Mouse (Mus musculus) hindbrain, embryonic 10.5 days (tissue): ENCODE measurements around the gene Hipk2. TPM values are rescaled to one million over a fixed set of nuclear protein-coding genes. Genes with fewer than 3 reads are reported as not detected.

Experiments used
- DNase-seq: peaks from one replicate; pipeline ENCODE4 v3.0.0-alpha.2; 2017; ENCODE audit warnings: low spot score
- H3K27ac ChIP-seq: fragments of 300-500 bp; sonication (generic); 2 replicates; pipeline ENCODE4 v1.5.1; 2016; ENCODE audit warnings: mild to moderate bottlenecking, moderate library complexity
- H3K27me3 ChIP-seq: fragments of 300-500 bp; sonication (generic); 2 replicates; pipeline ENCODE4 v1.6.1; 2016; ENCODE audit warnings: mild to moderate bottlenecking; ENCODE audit not compliant: poor library complexity, insufficient read depth, severe bottlenecking
- H3K36me3 ChIP-seq: fragments of 300-500 bp; sonication (generic); 2 replicates; pipeline ENCODE4 v1.6.1; 2016; ENCODE audit warnings: mild to moderate bottlenecking, moderate library complexity
- H3K4me1 ChIP-seq: fragments of 300-500 bp; sonication (generic); replicated peaks from 2 replicates; pipeline ENCODE4 v1.6.1; 2016; ENCODE audit warnings: mild to moderate bottlenecking
- H3K4me3 ChIP-seq: fragments of 300-500 bp; sonication (generic); 2 replicates; pipeline ENCODE4 v1.5.1; 2016; ENCODE audit warnings: mild to moderate bottlenecking, moderate library complexity
- H3K9me3 ChIP-seq: fragments of 300-500 bp; sonication (generic); 2 replicates; pipeline ENCODE4 v1.6.1; 2016; ENCODE audit warnings: mild to moderate bottlenecking, moderate library complexity
- WGBS: fragments of 180-500 bp; shearing (Covaris S2); methylation state at CpG from one replicate; pipeline ENCODE4 v1.1.7; 2016; 5-methylcytosine and 5-hydroxymethylcytosine counted together
- polyA plus RNA-seq: library from polyadenylated mRNA; unstranded; fragments of >200 nt; fragmentation: Nextera tagmentation; extraction: Ambion mirVana; gene quantifications from 2 replicates; pipeline ENCODE4 v1.2.1, GENCODE M21; 2016

Hipk2 gene
- polyA plus RNA-seq, 1 experiment from 2014 or later: 29.6 TPM

DNA sequence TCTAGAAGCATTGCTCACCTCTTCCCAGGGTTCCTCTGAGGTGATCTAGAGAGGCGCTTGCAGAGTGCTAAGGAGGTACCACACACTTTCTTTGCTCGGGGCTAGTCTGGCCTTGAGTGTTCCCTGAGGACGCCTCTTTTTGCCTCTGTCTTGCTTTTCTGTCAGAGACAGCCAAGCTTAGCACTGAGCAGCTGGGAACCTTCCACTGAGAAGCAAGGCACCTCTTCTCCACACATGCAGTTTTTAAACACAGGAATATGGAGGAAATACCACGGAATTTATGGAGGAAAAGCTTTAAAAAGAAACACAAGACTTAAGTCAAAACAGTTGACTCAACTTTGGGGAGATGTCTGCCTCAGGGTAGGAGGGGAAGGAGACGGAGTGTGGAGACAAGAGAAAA is 39.8 kb upstream of the Hipk2 start:
- Histone ChIP-seq H3K27me3 (no peaks in the 10 kb centered on the region), H3K4me3 (no peak overlapping the region), H3K36me3 (no peaks in the 10 kb centered on the region), H3K4me1 (peaks cover 34% of the 10 kb centered on the region), H3K27ac (no peak overlapping the region), H3K9me3 (no peaks in the 10 kb centered on the region)
- DNase-seq: no peak
- 59% methylated on average over 5 of the region's 5 CpGs for whole genome bisulfite sequencing

GRCm38 (mm10) chr6:38914181-38914580 is 38.2 kb upstream of the Hipk2 start:
- DNase-seq: no peak
- H3K4me3 ChIP-seq: no peak overlapping the region

DNA sequence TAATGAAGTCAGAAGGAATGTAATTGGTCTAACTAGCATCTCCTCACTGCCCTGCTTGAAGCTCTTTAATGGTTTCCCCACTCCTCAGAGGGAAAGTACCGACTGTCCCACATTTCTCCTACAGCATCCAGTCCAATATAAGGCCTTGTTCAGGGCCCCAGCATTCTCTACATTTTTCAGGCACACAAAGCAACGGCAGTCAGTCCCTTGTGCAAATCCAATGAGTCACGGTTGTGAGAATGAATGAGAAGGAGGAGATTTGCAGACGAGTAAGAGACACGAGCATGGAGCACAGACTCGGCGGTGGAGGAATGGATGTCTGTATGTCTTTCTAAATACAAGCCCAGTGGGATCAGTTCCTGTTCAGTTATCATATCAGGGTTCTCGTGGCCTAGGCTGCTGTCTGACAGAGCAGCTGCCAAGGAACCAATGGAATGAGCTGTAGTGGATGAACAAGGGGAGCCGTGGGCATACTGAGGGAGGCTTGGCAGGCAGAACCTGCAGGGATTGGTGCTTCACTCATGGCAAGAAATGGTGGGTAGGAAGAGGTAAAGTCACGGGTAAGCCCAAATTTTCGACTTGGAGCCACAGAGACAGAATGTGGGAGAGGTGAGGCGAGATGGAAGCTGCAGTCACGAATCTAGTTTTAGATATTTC is 37.5 kb upstream of the Hipk2 start:
- H3K27ac ChIP-seq: peak overlapping the region; percentile 59
- no peaks in the 10 kb centered on the region for H3K9me3 ChIP-seq
- H3K36me3 ChIP-seq: no peaks in the 10 kb centered on the region
- no peak overlapping the region for H3K4me3 ChIP-seq
- H3K4me1 ChIP-seq: peaks cover 34% of the 10 kb centered on the region
- 61% methylated on average over 13 of the region's 13 CpGs for WGBS
- DNase-seq: no peak
- H3K27me3 ChIP-seq: no peaks in the 10 kb centered on the region

More at GRCm38 (mm10) chr6:38914181-38914580, 38.2 kb upstream of the Hipk2 start:
- WGBS: 85% methylated on average over 10 of the region's 10 CpGs
- peak overlapping the region; percentile 59; the same call in 1 of the 2 replicates for H3K27ac ChIP-seq
- H3K4me1 ChIP-seq: peaks cover 34% of the 10 kb centered on the region
- no peaks in the 10 kb centered on the region for H3K9me3 ChIP-seq
- H3K36me3 ChIP-seq: no peaks in the 10 kb centered on the region
- no peaks in the 10 kb centered on the region for H3K27me3 ChIP-seq

DNA sequence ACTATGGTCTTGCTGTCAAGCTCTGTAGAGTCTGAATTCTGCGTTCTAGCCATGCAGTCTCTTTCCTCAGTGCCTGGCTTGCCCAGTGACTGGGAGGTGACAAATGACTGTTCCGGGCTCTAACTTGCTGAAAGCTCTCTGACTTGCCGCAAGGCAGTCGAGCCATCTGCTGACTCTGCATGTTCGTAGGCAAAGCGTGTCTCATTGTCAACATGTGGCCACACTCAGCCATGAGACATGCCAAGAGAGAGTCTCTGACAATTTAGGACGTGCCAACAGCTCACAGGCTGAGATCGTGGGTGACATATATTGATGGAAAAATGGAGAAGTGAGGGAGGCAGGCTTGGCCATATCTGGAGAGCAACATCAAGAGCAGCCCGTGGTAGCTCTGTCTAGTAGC is 36.9 kb upstream of the Hipk2 start:
- Histone ChIP-seq H3K4me3 (no peak overlapping the region), H3K27me3 (0 out of 2 replicates have a peak, but pooled peaks cover 4% of the 10 kb centered on the region), H3K36me3 (no peaks in the 10 kb centered on the region), H3K27ac (no peak overlapping the region), H3K4me1 (peaks cover 34% of the 10 kb centered on the region), H3K9me3 (no peaks in the 10 kb centered on the region)
- 86% methylated on average over 9 of the region's 9 CpGs for WGBS
- DNase-seq: no peak

- Histone ChIP-seq H3K36me3 (no peaks in the 10 kb centered on the region), H3K4me1 (peaks cover 34% of the 10 kb centered on the region), H3K27ac (0 out of 2 replicates have a peak overlapping the region, but pooled peaks have one; percentile 30), H3K4me3 (no peak overlapping the region), H3K9me3 (no peaks in the 10 kb centered on the region), H3K27me3 (0 out of 2 replicates have a peak, but pooled peaks cover 4% of the 10 kb centered on the region)
- DNase-seq: no peak
These were observed 36.2 kb upstream of the Hipk2 start for GRCm38 (mm10) chr6:38912121-38912660.

- 72% methylated on average over 3 of the region's 3 CpGs for WGBS
- Histone ChIP-seq H3K27ac (no peak overlapping the region), H3K9me3 (no peaks in the 10 kb centered on the region), H3K36me3 (no peaks in the 10 kb centered on the region), H3K4me3 (no peak overlapping the region), H3K4me1 (peaks cover 33% of the 10 kb centered on the region), H3K27me3 (0 out of 2 replicates have a peak, but pooled peaks cover 4% of the 10 kb centered on the region)
- DNase-seq: peak; percentile 73
These were observed 35.0 kb upstream of the Hipk2 start for GRCm38 (mm10) chr6:38910828-38911559.

DNA sequence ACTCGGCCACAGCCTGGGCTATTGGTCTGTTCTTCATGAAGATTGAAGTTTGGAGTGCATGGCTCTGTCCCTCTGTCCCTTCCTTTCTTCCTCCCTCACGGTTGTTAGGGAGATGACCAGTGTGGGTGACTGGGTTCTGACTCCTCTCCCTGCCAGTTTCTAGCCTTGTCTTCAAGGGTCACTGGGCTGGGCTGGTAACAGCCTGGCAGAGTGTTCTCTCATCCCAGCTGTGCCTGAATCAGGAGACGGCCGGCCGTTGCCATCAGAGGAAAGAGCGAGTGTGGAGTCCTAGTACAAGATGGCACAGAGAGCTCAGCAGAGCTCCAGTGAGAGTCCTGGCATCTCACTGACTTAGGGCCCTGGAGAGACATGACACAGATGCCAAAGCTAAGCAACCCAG is 32.4 kb upstream of the Hipk2 start:
- WGBS: 86% methylated on average over 6 of the region's 6 CpGs
- H3K27ac ChIP-seq: no peak overlapping the region
- 0 out of 2 replicates have a peak, but pooled peaks cover 4% of the 10 kb centered on the region for H3K27me3 ChIP-seq
- no peak overlapping the region for H3K4me3 ChIP-seq
- H3K9me3 ChIP-seq: no peaks in the 10 kb centered on the region
- no peak for DNase-seq
- H3K4me1 ChIP-seq: peaks cover 9% of the 10 kb centered on the region
- no peaks in the 10 kb centered on the region for H3K36me3 ChIP-seq

GRCm38 (mm10) chr6:38906005-38906404 is 30.0 kb upstream of the Hipk2 start:
- no peak for DNase-seq
- 51% methylated on average over 6 of the region's 6 CpGs for WGBS
- H3K4me1 ChIP-seq: no peaks in the 10 kb centered on the region
- H3K27ac ChIP-seq: no peak overlapping the region
- no peaks in the 10 kb centered on the region for H3K36me3 ChIP-seq
- H3K4me3 ChIP-seq: no peak overlapping the region
- H3K27me3 ChIP-seq: 0 out of 2 replicates have a peak, but pooled peaks cover 4% of the 10 kb centered on the region
- H3K9me3 ChIP-seq: no peaks in the 10 kb centered on the region

GRCm38 (mm10) chr6:38902820-38903439 is 27.0 kb upstream of the Hipk2 start:
- H3K27me3 ChIP-seq: no peaks in the 10 kb centered on the region
- H3K36me3 ChIP-seq: no peaks in the 10 kb centered on the region
- WGBS: 92% methylated on average over 10 of the region's 10 CpGs
- no peaks in the 10 kb centered on the region for H3K4me1 ChIP-seq
- H3K27ac ChIP-seq: no peak overlapping the region
- H3K9me3 ChIP-seq: no peaks in the 10 kb centered on the region
- no peak overlapping the region for H3K4me3 ChIP-seq
- DNase-seq: no peak

GRCm38 (mm10) chr6:38901636-38902035 is 25.7 kb upstream of the Hipk2 start:
- H3K36me3 ChIP-seq: no peaks in the 10 kb centered on the region
- peaks cover 10% of the 10 kb centered on the region for H3K4me1 ChIP-seq
- WGBS: 88% methylated on average over 3 of the region's 3 CpGs
- no peaks in the 10 kb centered on the region for H3K27me3 ChIP-seq
- DNase-seq: no peak
- H3K4me3 ChIP-seq: no peak overlapping the region
- no peaks in the 10 kb centered on the region for H3K9me3 ChIP-seq
- no peak overlapping the region for H3K27ac ChIP-seq

- H3K27me3 ChIP-seq: no peaks in the 10 kb centered on the region
- no peaks in the 10 kb centered on the region for H3K36me3 ChIP-seq
- peaks cover 12% of the 10 kb centered on the region for H3K4me1 ChIP-seq
- H3K4me3 ChIP-seq: no peak overlapping the region
- DNase-seq: no peak
- no peak overlapping the region for H3K27ac ChIP-seq
- WGBS: 82% methylated on average over 4 of the region's 4 CpGs
- no peaks in the 10 kb centered on the region for H3K9me3 ChIP-seq
These were observed 25.2 kb upstream of the Hipk2 start for GRCm38 (mm10) chr6:38901152-38901551.

GRCm38 (mm10) chr6:38900479-38901126 is 24.6 kb upstream of the Hipk2 start:
- H3K4me1 ChIP-seq: peaks cover 12% of the 10 kb centered on the region
- WGBS: 93% methylated on average over 4 of the region's 4 CpGs
- no peaks in the 10 kb centered on the region for H3K9me3 ChIP-seq
- H3K36me3 ChIP-seq: no peaks in the 10 kb centered on the region
- DNase-seq: no peak
- H3K27me3 ChIP-seq: no peaks in the 10 kb centered on the region
- no peak overlapping the region for H3K4me3 ChIP-seq
- H3K27ac ChIP-seq: no peak overlapping the region
